Mouse (Mus musculus) ES-E14 (cell line): ENCODE measurements around the gene Tfdp2.

Experiments
- MAFK ChIP-seq: IDR thresholded peaks from 2 replicates; pipeline ENCODE4 v1.6.1; 2014; ENCODE audit warnings: mild to moderate bottlenecking, low read depth, low read length, inconsistent platforms; ENCODE audit not compliant: insufficient read depth
- ZC3H11A ChIP-seq: IDR thresholded peaks from 2 replicates; pipeline ENCODE4 v1.6.1; 2012; ENCODE audit warnings: low read depth, mild to moderate bottlenecking, inconsistent platforms, low read length, borderline replicate concordance

GRCm38 (mm10) chr9:96167168-96167585 lies 28.9 kb upstream of the Tfdp2 start:
- TF ChIP-seq ZC3H11A (0 out of 2 replicates have a peak, but pooled peaks have one; percentile 16), MAFK (no peak)
